Mouse (Mus musculus) CD4-positive naive resting alpha-beta T cell, adult 76 days (primary cell): ENCODE results near the gene Gm21797. TPM values are rescaled to one million over a fixed set of nuclear protein-coding genes. Genes with fewer than 3 reads are reported as not detected.

Experiments
- total RNA-seq: library from RNA; stranded (reverse); gene quantifications from one replicate; pipeline ENCODE4 v1.2.4, GENCODE M21; 2023

Gene Gm21797
- not detected for total RNA-seq

DNA sequence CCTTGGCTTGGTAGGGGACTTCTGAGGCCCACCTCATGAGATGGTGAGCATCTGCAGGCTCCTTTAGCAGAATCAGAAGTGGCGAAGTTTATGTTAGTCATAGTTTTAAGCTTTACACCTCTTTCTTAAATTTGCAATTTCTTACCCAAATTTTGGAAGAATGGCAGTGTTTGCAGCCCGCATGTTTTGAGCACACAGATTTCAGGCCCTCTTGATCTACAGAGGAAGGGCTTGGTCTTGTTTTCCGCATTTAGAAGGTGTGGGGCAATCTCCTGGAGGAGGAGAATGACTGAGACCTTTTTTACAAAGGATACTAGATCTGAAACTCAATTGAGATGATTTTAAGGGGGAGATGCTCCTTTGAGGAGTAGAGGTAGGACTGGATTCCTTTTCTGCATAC, at the start of gene Gm21797:
Gene Gm21797 (minus strand): TSS at position 101 of the 400 bp plus-strand sequence.

GRCm38 (mm10) chrY:40804614-40805013, 29.0 kb upstream of the Gm21797 start, which contains the start of gene Gm20795:
TSS of gene Gm20795 (plus strand) at chrY:40804914.

Other genes with a start within 250 kb of the Gm21797 start
- not detected for gene Gm21852, start 123.8 kb downstream of the Gm21797 start, total RNA-seq
- not detected for gene Gm20795, start 29.1 kb upstream of the Gm21797 start, total RNA-seq